Mouse (Mus musculus) small intestine, adult 2 months (tissue): Measurements from ENCODE around the gene Plekhm3.

Source experiments
- CTCF ChIP-seq: fragments of 200-500 bp; IDR thresholded peaks from 2 replicates; pipeline ENCODE4 v1.5.1; 2012; ENCODE audit warnings: low read depth, mild to moderate bottlenecking, control low read depth, inconsistent platforms, low read length, moderate library complexity, mixed read lengths; ENCODE audit not compliant: insufficient replicate concordance, insufficient read length; ENCODE audit errors: extremely low read depth
- POLR2A ChIP-seq: fragments of 200-500 bp; IDR thresholded peaks from 2 replicates; pipeline ENCODE4 v1.6.1; 2012; ENCODE audit warnings: low read depth, mild to moderate bottlenecking, control low read depth, inconsistent platforms, low read length, moderate library complexity

GRCm38 (mm10) chr1:64791826-64792225, 164.8 kb downstream of the Plekhm3 start:
- no peak for TF ChIP-seq CTCF
- no peak for TF ChIP-seq POLR2A
